Mouse (Mus musculus) heart, postnatal 25 days (tissue): ENCODE measurements at regions not wholly inside any gene's neighbourhood (a gene's known extent, or its start where the extent isn't known, plus 50 kb on each side); places are given as distances from the start of the nearest gene placed in this dataset.
A peak's percentile ranks its signal among the peaks of the same experiment; 100 is the strongest.
"Not testable (repeated sequence)": the region's sequence is repeated elsewhere in the genome, so short reads cannot be mapped to it uniquely, and the experiment has no call there.

Source experiments
- DNase-seq: peaks from one replicate; pipeline ENCODE4 v3.0.0; 2022; ENCODE audit warnings: low spot score
- intact Hi-C: fragments of 180-260 bp; cut with DNase I; formaldehyde crosslinking; loops from one replicate; pipeline ENCODE4 v1.15.1; 2025

GRCm38 (mm10) chr10:85242701-85243100 lies 57.8 kb upstream of the Cry1 start:
- no peak for DNase-seq
- intact Hi-C loops, result no loop called here

GRCm38 (mm10) chr10:85243556-85243955 lies 58.7 kb upstream of the Cry1 start:
- DNase-seq, result no peak

GRCm38 (mm10) chr10:85265746-85266145 lies 80.9 kb upstream of the Cry1 start:
- DNase-seq, result no peak
- intact Hi-C loops, result no loop called here

More at GRCm38 (mm10) chr10:85243556-85243955, 58.7 kb upstream of the Cry1 start:
- intact Hi-C loops, result no loop called here

GRCm38 (mm10) chr10:85266148-85266547 lies 81.3 kb upstream of the Cry1 start:
- no peak for DNase-seq
- intact Hi-C loops, result no loop called here

GRCm38 (mm10) chr10:85266796-85267195 lies 81.9 kb upstream of the Cry1 start:
- no peak for DNase-seq
- intact Hi-C loops, result no loop called here

- intact Hi-C loops, result no loop called here
- no peak for DNase-seq
Observed at GRCm38 (mm10) chr10:85270209-85270608, 85.3 kb upstream of the Cry1 start.

GRCm38 (mm10) chr10:85276793-85277192 lies 91.9 kb upstream of the Cry1 start:
- intact Hi-C loops, result no loop called here
- no peak for DNase-seq

- intact Hi-C loops, result no loop called here
- no peak for DNase-seq
Observed at GRCm38 (mm10) chr10:85291733-85292476, 94.7 kb upstream of the Btbd11 start.

GRCm38 (mm10) chr10:85292477-85292855 lies 94.1 kb upstream of the Btbd11 start:
- DNase-seq, result no peak
- intact Hi-C loops, result no loop called here

- no peak for DNase-seq
- intact Hi-C loops, result no loop called here
Observed at GRCm38 (mm10) chr10:85293071-85293783, 93.4 kb upstream of the Btbd11 start.

- intact Hi-C loops, result no loop called here
- no peak for DNase-seq
Observed at GRCm38 (mm10) chr10:85295133-85295887, 91.3 kb upstream of the Btbd11 start.

GRCm38 (mm10) chr10:85311781-85312180 lies 74.8 kb upstream of the Btbd11 start:
- DNase-seq, result no peak
- intact Hi-C loops, result no loop called here

- DNase-seq, intact Hi-C loops: not testable (repeated sequence)
Observed at GRCm38 (mm10) chr10:85313331-85313730, 73.3 kb upstream of the Btbd11 start.

- DNase-seq, result peak; percentile 4
- intact Hi-C loops, result no loop called here
Observed at GRCm38 (mm10) chr10:85320971-85321370, 65.6 kb upstream of the Btbd11 start.

GRCm38 (mm10) chr10:85322280-85322679 lies 64.3 kb upstream of the Btbd11 start:
- intact Hi-C loops, result no loop called here
- no peak for DNase-seq

GRCm38 (mm10) chr10:85329382-85329781 lies 57.2 kb upstream of the Btbd11 start:
- no peak for DNase-seq
- intact Hi-C loops, result no loop called here

- intact Hi-C loops, result no loop called here
- DNase-seq, result peak; percentile 1
Observed at GRCm38 (mm10) chr10:85330938-85331691, 55.5 kb upstream of the Btbd11 start.
